ENCODE assay signal across 22 mouse cellular contexts in the genomic region with DNA sequence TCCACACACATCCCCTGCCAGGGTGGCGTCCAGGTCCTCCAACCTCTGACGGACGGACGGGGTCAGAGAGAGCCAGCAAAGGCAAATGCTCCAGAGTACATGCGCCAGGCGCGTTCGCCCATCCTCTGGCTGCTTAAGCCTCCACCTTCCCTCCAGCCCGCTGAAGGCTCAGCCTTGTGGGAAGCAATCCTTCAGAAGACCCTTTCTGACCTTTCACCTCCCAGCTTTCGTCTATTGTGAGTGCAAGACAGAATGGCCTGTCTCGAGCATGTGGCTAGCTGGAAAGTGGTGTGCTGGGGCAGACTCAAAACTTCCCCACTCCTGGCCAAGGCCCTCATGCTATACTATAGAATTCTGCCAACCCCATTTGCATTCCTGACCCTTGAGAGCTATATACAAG. TPM values are rescaled to one million over a fixed set of nuclear protein-coding genes. Genes with fewer than 3 reads are reported as not detected.
A peak's percentile ranks its signal among the peaks of the same experiment; 100 is the strongest.
DNase-seq lines count a peak whose midpoint lies in the region; ATAC-seq and TF ChIP-seq lines count a peak whose summit lies in the region.
"Had no signal": no experiment of that assay in that cellular context is flagged by ENCODE, and none has a peak within 500 bp of the region (broad histone marks: within the 10 kb centered on the region; RNA-seq: fewer than 3 reads in every experiment).

No protein-coding gene starts in this region.

- 0 out of 2 replicates have a peak, but pooled peaks cover 10% of the 10 kb centered on the region for H3K36me3 ChIP-seq in forebrain, embryonic 14.5 days (ENCODE audit: control insufficient read depth, insufficient read depth, low read length)
- no peaks in the 10 kb centered on the region for H3K36me3 ChIP-seq in forebrain, embryonic 15.5 days
- peaks cover 46% of the 10 kb centered on the region for H3K36me3 ChIP-seq in midbrain, embryonic 10.5 days
- no peaks in the 10 kb centered on the region for H3K36me3 ChIP-seq in midbrain, embryonic 16.5 days (ENCODE audit: control insufficient read depth, insufficient read depth, low read length)
- peaks cover 15% of the 10 kb centered on the region for H3K36me3 ChIP-seq in limb, embryonic 15.5 days
- peaks cover 14% of the 10 kb centered on the region for H3K36me3 ChIP-seq in liver, postnatal 0 days (replicated peaks; ENCODE audit: insufficient read depth, low read length)
- H3K36me3 ChIP-seq: intestine, embryonic 15.5 days; stomach, embryonic 15.5 days had no signal

- TF ChIP-seq EP300 in liver, postnatal 0 days (IDR thresholded peaks at IDR 0.05; ENCODE audit: low read depth) = no peak

- H3K9ac ChIP-seq in forebrain, embryonic 14.5 days (ENCODE audit: low read length) = no peak overlapping the region
- no peak overlapping the region for H3K9ac ChIP-seq in forebrain, embryonic 15.5 days (replicated peaks)
- no peak overlapping the region for H3K9ac ChIP-seq in midbrain, embryonic 16.5 days (ENCODE audit: low read depth, low read length)
- no peak overlapping the region for H3K9ac ChIP-seq in limb, embryonic 15.5 days
- no peak overlapping the region for H3K9ac ChIP-seq in liver, postnatal 0 days (replicated peaks)
- H3K9ac ChIP-seq: heart, embryonic 12.5 days; hindbrain, embryonic 12.5 days; intestine, embryonic 15.5 days; liver, embryonic 12.5 days; stomach, embryonic 15.5 days had no signal

- H3K4me2 ChIP-seq in forebrain, embryonic 14.5 days (ENCODE audit: low read length) = no peak overlapping the region
- H3K4me2 ChIP-seq in forebrain, embryonic 15.5 days (replicated peaks) = no peak overlapping the region
- H3K4me2 ChIP-seq in midbrain, embryonic 16.5 days (ENCODE audit: low read length) = no peak overlapping the region
- H3K4me2 ChIP-seq in limb, embryonic 15.5 days = no peak overlapping the region
- no peak overlapping the region for H3K4me2 ChIP-seq in liver, postnatal 0 days (ENCODE audit: low read depth, low read length)
- H3K4me2 ChIP-seq: heart, embryonic 12.5 days; hindbrain, embryonic 12.5 days; intestine, embryonic 15.5 days; liver, embryonic 12.5 days; stomach, embryonic 15.5 days had no signal

- TF ChIP-seq CTCF in liver, postnatal 0 days (IDR thresholded peaks at IDR 0.05; ENCODE audit: low read depth) = no peak

- ATAC-seq in forebrain, embryonic 14.5 days = no peak
- no peak for ATAC-seq in forebrain, embryonic 15.5 days (replicated peaks)
- ATAC-seq in midbrain, embryonic 16.5 days = no peak
- 0 out of 2 replicates have a peak, but pooled peaks have one; percentile 44 for ATAC-seq in limb, embryonic 15.5 days (ENCODE audit: insufficient number of reproducible peaks, low FRiP score, low TSS enrichment, low read depth)
- no peak for ATAC-seq in liver, postnatal 0 days
- ATAC-seq: intestine, embryonic 15.5 days; liver, embryonic 12.5 days had no signal

- 48% methylated on average over 11 of the region's 11 CpGs for WGBS in forebrain, embryonic 14.5 days
- 40% methylated on average over 11 of the region's 11 CpGs for WGBS in forebrain, embryonic 15.5 days
- WGBS in midbrain, embryonic 10.5 days = 32% methylated on average over 11 of the region's 11 CpGs
- 31% methylated on average over 11 of the region's 11 CpGs for WGBS in midbrain, embryonic 16.5 days
- WGBS in limb, embryonic 15.5 days = 67% methylated on average over 11 of the region's 11 CpGs
- 82% methylated on average over 11 of the region's 11 CpGs for WGBS in liver, postnatal 0 days (ENCODE audit: insufficient replicate concordance)

- DNase-seq in forebrain, embryonic 14.5 days (ENCODE audit: low spot score) = peak; percentile 7
- DNase-seq in midbrain, embryonic 10.5 days (ENCODE audit: low spot score) = peak; percentile 57
- DNase-seq in embryo, embryonic 10 days (ENCODE audit: low spot score) = peak; percentile 82
- no peak for DNase-seq in adrenal gland, postnatal 10 days
- DNase-seq in liver, postnatal 0 days = no peak
- DNase-seq: adrenal gland, adult 8-10 months; cerebellum, adult 8-10 months; gastrocnemius, postnatal 14 days; heart, adult 11 months; heart, postnatal 10 days; kidney, adult 8-10 months; lung, adult 2 months; lung, postnatal 14 days; thymus, postnatal 36 days had no signal

- H3K4me3 ChIP-seq in forebrain, embryonic 14.5 days (ENCODE audit: low read depth, low read length) = no peak overlapping the region
- no peak overlapping the region for H3K4me3 ChIP-seq in forebrain, embryonic 15.5 days
- H3K4me3 ChIP-seq in midbrain, embryonic 10.5 days = no peak overlapping the region
- H3K4me3 ChIP-seq in midbrain, embryonic 16.5 days (ENCODE audit: low read depth, low read length) = no peak overlapping the region
- no peak overlapping the region for H3K4me3 ChIP-seq in limb, embryonic 15.5 days
- H3K4me3 ChIP-seq in liver, postnatal 0 days (ENCODE audit: low read depth, low read length) = no peak overlapping the region
- H3K4me3 ChIP-seq: heart, embryonic 12.5 days; hindbrain, embryonic 12.5 days; intestine, embryonic 15.5 days; liver, embryonic 12.5 days; stomach, embryonic 15.5 days had no signal

- H3K27me3 ChIP-seq in forebrain, embryonic 14.5 days (replicated peaks; ENCODE audit: control insufficient read depth, insufficient read depth, low read length) = no peaks in the 10 kb centered on the region
- H3K27me3 ChIP-seq in forebrain, embryonic 15.5 days = no peaks in the 10 kb centered on the region
- H3K27me3 ChIP-seq in midbrain, embryonic 10.5 days (ENCODE audit: low read depth, poor library complexity, severe bottlenecking) = no peaks in the 10 kb centered on the region
- no peaks in the 10 kb centered on the region for H3K27me3 ChIP-seq in midbrain, embryonic 16.5 days (ENCODE audit: control insufficient read depth, insufficient read depth, low read depth, low read length)
- H3K27me3 ChIP-seq in limb, embryonic 15.5 days = no peaks in the 10 kb centered on the region
- no peaks in the 10 kb centered on the region for H3K27me3 ChIP-seq in liver, postnatal 0 days (ENCODE audit: insufficient read depth, low read length)
- H3K27me3 ChIP-seq: heart, embryonic 12.5 days; hindbrain, embryonic 12.5 days; intestine, embryonic 15.5 days; liver, embryonic 12.5 days; stomach, embryonic 15.5 days had no signal

- no peaks in the 10 kb centered on the region for H3K9me3 ChIP-seq in forebrain, embryonic 14.5 days (replicated peaks; ENCODE audit: control insufficient read depth, low read length)
- H3K9me3 ChIP-seq in forebrain, embryonic 15.5 days = no peaks in the 10 kb centered on the region
- no peaks in the 10 kb centered on the region for H3K9me3 ChIP-seq in midbrain, embryonic 10.5 days (replicated peaks)
- H3K9me3 ChIP-seq in midbrain, embryonic 16.5 days (replicated peaks; ENCODE audit: control insufficient read depth, low read length, poor library complexity, severe bottlenecking) = no peaks in the 10 kb centered on the region
- H3K9me3 ChIP-seq in limb, embryonic 15.5 days = no peaks in the 10 kb centered on the region
- no peaks in the 10 kb centered on the region for H3K9me3 ChIP-seq in liver, postnatal 0 days (ENCODE audit: low read length)
- H3K9me3 ChIP-seq: heart, embryonic 12.5 days; hindbrain, embryonic 12.5 days; intestine, embryonic 15.5 days; liver, embryonic 12.5 days; stomach, embryonic 15.5 days had no signal

- peaks cover 9% of the 10 kb centered on the region for H3K4me1 ChIP-seq in forebrain, embryonic 14.5 days (ENCODE audit: control insufficient read depth, insufficient read depth, low read length)
- H3K4me1 ChIP-seq in forebrain, embryonic 15.5 days = peaks cover 15% of the 10 kb centered on the region
- H3K4me1 ChIP-seq in midbrain, embryonic 10.5 days = peaks cover 42% of the 10 kb centered on the region
- peaks cover 10% of the 10 kb centered on the region for H3K4me1 ChIP-seq in midbrain, embryonic 16.5 days (ENCODE audit: control insufficient read depth, insufficient read depth, low read length)
- peaks cover 15% of the 10 kb centered on the region for H3K4me1 ChIP-seq in limb, embryonic 15.5 days
- no peaks in the 10 kb centered on the region for H3K4me1 ChIP-seq in liver, postnatal 0 days (ENCODE audit: insufficient read depth)
- H3K4me1 ChIP-seq: hindbrain, embryonic 12.5 days; stomach, embryonic 15.5 days had no signal

- H3K27ac ChIP-seq in forebrain, embryonic 14.5 days (ENCODE audit: low read depth, low read length) = no peak overlapping the region
- H3K27ac ChIP-seq in forebrain, embryonic 15.5 days (replicated peaks) = no peak overlapping the region; the same call in 1 of the 2 replicates
- peak overlapping the region; percentile 42 for H3K27ac ChIP-seq in midbrain, embryonic 10.5 days (replicated peaks)
- H3K27ac ChIP-seq in midbrain, embryonic 16.5 days (ENCODE audit: low read length) = no peak overlapping the region
- H3K27ac ChIP-seq in limb, embryonic 15.5 days = no peak overlapping the region
- H3K27ac ChIP-seq in liver, postnatal 0 days (ENCODE audit: low read depth) = no peak overlapping the region
- H3K27ac ChIP-seq: hindbrain, embryonic 12.5 days; intestine, embryonic 15.5 days; liver, embryonic 12.5 days; stomach, embryonic 15.5 days had no signal

RNA-seq across cellular contexts. Expression of a gene that starts 30.4 kb away (rescaled TPM):
- 8.3 and 9.8 TPM in 2 replicates for polyA plus RNA-seq in forebrain, embryonic 14.5 days (2014; fragmentation: Nextera tagmentation; extraction: Ambion mirVana)
- 10.0 and 10.9 TPM in 2 replicates for polyA plus RNA-seq in forebrain, embryonic 15.5 days (2015; fragmentation: Nextera tagmentation; extraction: Ambion mirVana)
- polyA plus RNA-seq in midbrain, embryonic 10.5 days (2016; fragmentation: Nextera tagmentation; extraction: Ambion mirVana) = 9.2 and 9.7 TPM in 2 replicates
- 9.2 and 11.4 TPM in 2 replicates for polyA plus RNA-seq in midbrain, embryonic 16.5 days (2015; fragmentation: Nextera tagmentation; extraction: Ambion mirVana)
- 7.9 and 9.5 TPM in 2 replicates for polyA plus RNA-seq in limb, embryonic 15.5 days (2015; fragmentation: Nextera tagmentation; extraction: Ambion mirVana)
- 10 to 100 TPM; 24.2 to 30.1 TPM for total RNA-seq in adrenal gland, postnatal 10 days (2021)
- 2.3 and 2.6 TPM in 2 replicates for polyA plus RNA-seq in liver, postnatal 0 days (2015; fragmentation: Nextera tagmentation; extraction: Ambion mirVana)

Comparison
In these comparisons a context has a peak if more than half of its experiments do, and no peak if none do; other contexts are left out.
1. DNase-seq: peak in forebrain, embryonic 14.5 days (single experiment), midbrain, embryonic 10.5 days (single experiment) and embryo, embryonic 10 days (single experiment); none in adrenal gland, postnatal 10 days (single experiment) and liver, postnatal 0 days (single experiment).